Mouse (Mus musculus): ENCODE measurements around the gene Asb16. TPM values are rescaled to one million over a fixed set of nuclear protein-coding genes. Genes with fewer than 3 reads are reported as not detected.
"Not testable (repeated sequence)": the region's sequence is repeated elsewhere in the genome, so short reads cannot be mapped to it uniquely, and the experiment has no call there.

Gene Asb16
- polyA plus RNA-seq, 1 experiment, result 0.13 TPM

GRCm38 (mm10) chr11:102266631-102267355 is 1.8 kb upstream of the Asb16 start:
- WGBS, result 93% methylated on average over 8 of the region's 8 CpGs
- H3K27me3 ChIP-seq (ENCODE audit: control insufficient read depth, insufficient read depth, low read length), result no peaks in the 10 kb centered on the region
- H3K27ac ChIP-seq (ENCODE audit: insufficient read depth, low read length), result no peak overlapping the region
- no peak for TF ChIP-seq CTCF (IDR thresholded peaks at IDR 0.05; ENCODE audit: extremely low read depth, insufficient read depth, insufficient read length, insufficient replicate concordance)
- TF ChIP-seq POLR2A (IDR thresholded peaks at IDR 0.05; ENCODE audit: low read depth, low read length), result no peak
- no peaks in the 10 kb centered on the region for H3K36me3 ChIP-seq (ENCODE audit: control insufficient read depth, insufficient read depth, low read length)
- DNase-seq (ENCODE audit: low read depth in 1 of 2, low spot score in 2 of 2), result no peak
- H3K4me3 ChIP-seq (ENCODE audit: extremely low read depth, insufficient read depth, insufficient read length), result no peak overlapping the region
- no peaks in the 10 kb centered on the region for H3K4me1 ChIP-seq (ENCODE audit: control insufficient read depth, insufficient read depth, insufficient read length)

- no peak overlapping the region for H3K4me3 ChIP-seq (ENCODE audit: extremely low read depth, insufficient read depth, insufficient read length)
- DNase-seq (ENCODE audit: low read depth in 1 of 2, low spot score in 2 of 2), result peak in 1 of 2 experiments; percentile 39
- no peaks in the 10 kb centered on the region for H3K36me3 ChIP-seq (ENCODE audit: control insufficient read depth, insufficient read depth, low read length)
- H3K27ac ChIP-seq (ENCODE audit: insufficient read depth, low read length), result no peak overlapping the region
- TF ChIP-seq CTCF (IDR thresholded peaks at IDR 0.05; ENCODE audit: extremely low read depth, insufficient read depth, insufficient read length, insufficient replicate concordance), result peak; percentile 62; the same call in 1 of the 2 replicates
- no peak for TF ChIP-seq POLR2A (IDR thresholded peaks at IDR 0.05; ENCODE audit: low read depth, low read length)
- WGBS, result 11% methylated on average over 11 of the region's 11 CpGs
- H3K4me1 ChIP-seq (ENCODE audit: control insufficient read depth, insufficient read depth, insufficient read length), result no peaks in the 10 kb centered on the region
- H3K27me3 ChIP-seq (ENCODE audit: control insufficient read depth, insufficient read depth, low read length), result no peaks in the 10 kb centered on the region
These were observed 1.1 kb upstream of the Asb16 start for GRCm38 (mm10) chr11:102267480-102267879.

- TF ChIP-seq POLR2A (IDR thresholded peaks at IDR 0.05; ENCODE audit: low read depth, low read length) (no peak), CTCF (IDR thresholded peaks at IDR 0.05; ENCODE audit: extremely low read depth, insufficient read depth, insufficient read length, insufficient replicate concordance) (no peak)
- H3K27ac ChIP-seq (ENCODE audit: insufficient read depth, low read length), result no peak overlapping the region
- no peaks in the 10 kb centered on the region for H3K36me3 ChIP-seq (ENCODE audit: control insufficient read depth, insufficient read depth, low read length)
- WGBS, result 2% methylated on average over 33 of the region's 33 CpGs
- H3K4me1 ChIP-seq (ENCODE audit: control insufficient read depth, insufficient read depth, insufficient read length), result peaks cover 4% of the 10 kb centered on the region; the same call in 1 of the 2 replicates
- H3K4me3 ChIP-seq (ENCODE audit: extremely low read depth, insufficient read depth, insufficient read length), result peak overlapping the region; percentile 7; the same call in 1 of the 2 replicates
- no peaks in the 10 kb centered on the region for H3K27me3 ChIP-seq (ENCODE audit: control insufficient read depth, insufficient read depth, low read length)
- DNase-seq (ENCODE audit: low read depth in 1 of 2, low spot score in 2 of 2), result no peak
These were observed 7.9 kb downstream of the Asb16 start for GRCm38 (mm10) chr11:102276411-102276915.

- Histone ChIP-seq H3K4me3 (ENCODE audit: extremely low read depth, insufficient read depth, insufficient read length) (no peak overlapping the region), H3K36me3 (ENCODE audit: control insufficient read depth, insufficient read depth, low read length) (no peaks in the 10 kb centered on the region), H3K4me1 (ENCODE audit: control insufficient read depth, insufficient read depth, insufficient read length) (peaks cover 4% of the 10 kb centered on the region; the same call in 1 of the 2 replicates), H3K27me3 (ENCODE audit: control insufficient read depth, insufficient read depth, low read length) (no peaks in the 10 kb centered on the region), H3K27ac (ENCODE audit: insufficient read depth, low read length) (no peak overlapping the region)
- no peak for DNase-seq (ENCODE audit: low read depth in 1 of 2, low spot score in 2 of 2)
- no peak for TF ChIP-seq POLR2A (IDR thresholded peaks at IDR 0.05; ENCODE audit: low read depth, low read length)
- TF ChIP-seq CTCF (IDR thresholded peaks at IDR 0.05; ENCODE audit: extremely low read depth, insufficient read depth, insufficient read length, insufficient replicate concordance), result no peak
- WGBS, result 78% methylated on average over 12 of the region's 12 CpGs
These were observed 9.2 kb downstream of the Asb16 start for GRCm38 (mm10) chr11:102277754-102278153.

- Histone ChIP-seq H3K4me3 (ENCODE audit: extremely low read depth, insufficient read depth, insufficient read length) (no peak overlapping the region), H3K27me3 (ENCODE audit: control insufficient read depth, insufficient read depth, low read length) (no peaks in the 10 kb centered on the region), H3K4me1 (ENCODE audit: control insufficient read depth, insufficient read depth, insufficient read length) (peaks cover 4% of the 10 kb centered on the region; the same call in 1 of the 2 replicates), H3K27ac (ENCODE audit: insufficient read depth, low read length) (no peak overlapping the region), H3K36me3 (ENCODE audit: control insufficient read depth, insufficient read depth, low read length) (no peaks in the 10 kb centered on the region)
- TF ChIP-seq POLR2A (IDR thresholded peaks at IDR 0.05; ENCODE audit: low read depth, low read length) (no peak), CTCF (IDR thresholded peaks at IDR 0.05; ENCODE audit: extremely low read depth, insufficient read depth, insufficient read length, insufficient replicate concordance) (no peak)
- WGBS, result 93% methylated on average over 3 of the region's 3 CpGs
- no peak for DNase-seq (ENCODE audit: low read depth in 1 of 2, low spot score in 2 of 2)
These were observed 11.1 kb downstream of the Asb16 start for GRCm38 (mm10) chr11:102279595-102279994.

- not testable (repeated sequence) for H3K4me3 ChIP-seq (ENCODE audit: extremely low read depth, insufficient read depth, insufficient read length); H3K36me3 ChIP-seq (ENCODE audit: control insufficient read depth, insufficient read depth, low read length); H3K27ac ChIP-seq (ENCODE audit: insufficient read depth, low read length); DNase-seq (ENCODE audit: low read depth in 1 of 2, low spot score in 2 of 2); H3K4me1 ChIP-seq (ENCODE audit: control insufficient read depth, insufficient read depth, insufficient read length); H3K27me3 ChIP-seq (ENCODE audit: control insufficient read depth, insufficient read depth, low read length)
- WGBS, result 71% methylated on average over 6 of the region's 6 CpGs
These were observed 11.7 kb downstream of the Asb16 start for GRCm38 (mm10) chr11:102280267-102280666.

GRCm38 (mm10) chr11:102283922-102284321 is 15.4 kb downstream of the Asb16 start:
- WGBS, result 82% methylated on average over 6 of the region's 6 CpGs
- TF ChIP-seq CTCF (IDR thresholded peaks at IDR 0.05; ENCODE audit: extremely low read depth, insufficient read depth, insufficient read length, insufficient replicate concordance) (no peak), POLR2A (IDR thresholded peaks at IDR 0.05; ENCODE audit: low read depth, low read length) (no peak)
- Histone ChIP-seq H3K27me3 (ENCODE audit: control insufficient read depth, insufficient read depth, low read length) (no peaks in the 10 kb centered on the region), H3K27ac (ENCODE audit: insufficient read depth, low read length) (no peak overlapping the region), H3K36me3 (ENCODE audit: control insufficient read depth, insufficient read depth, low read length) (peaks cover 12% of the 10 kb centered on the region), H3K4me3 (ENCODE audit: extremely low read depth, insufficient read depth, insufficient read length) (no peak overlapping the region), H3K4me1 (ENCODE audit: control insufficient read depth, insufficient read depth, insufficient read length) (peaks cover 6% of the 10 kb centered on the region; the same call in 1 of the 2 replicates)
- no peak for DNase-seq (ENCODE audit: low read depth in 1 of 2, low spot score in 2 of 2)
